Mouse (Mus musculus): ENCODE results near the gene Pnliprp1.

- no peak for TF ChIP-seq EP300 (IDR thresholded peaks at IDR 0.05; ENCODE audit: low read depth)
- TF ChIP-seq CTCF (IDR thresholded peaks at IDR 0.05; ENCODE audit: low read depth): no peak
These were observed 33.6 kb downstream of the Pnliprp1 start for GRCm38 (mm10) chr19:58762316-58762715.

All from liver, embryonic 14.5 days (tissue).